In the genomic region with DNA sequence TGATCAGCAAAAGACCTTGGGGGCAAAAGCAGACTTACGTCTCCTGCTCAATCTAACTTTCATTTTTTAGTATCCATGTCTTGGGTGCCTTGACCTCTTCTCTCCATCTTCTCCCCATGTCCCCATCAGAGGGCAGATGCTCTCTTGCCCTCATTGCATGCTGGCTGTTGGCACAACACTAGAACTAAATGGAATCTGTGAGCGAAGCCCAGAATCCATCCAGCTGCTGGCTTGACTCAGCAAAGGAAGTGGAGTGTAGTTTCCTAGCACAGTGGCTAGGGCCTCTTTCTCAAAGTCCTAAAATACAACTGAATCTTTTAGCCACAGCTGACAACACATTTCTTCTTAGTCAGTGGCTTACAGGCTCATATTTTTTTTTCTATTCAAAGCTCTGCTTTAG, we compare ENCODE assay signal across 15 mouse cellular contexts.
A peak's percentile ranks its signal among the peaks of the same experiment; 100 is the strongest.
DNase-seq lines count a peak whose midpoint lies in the region; ATAC-seq and TF ChIP-seq lines count a peak whose summit lies in the region.
"Had no signal": no experiment of that assay in that cellular context is flagged by ENCODE, and none has a peak within 500 bp of the region (broad histone marks: within the 10 kb centered on the region; RNA-seq: fewer than 3 reads in every experiment).

No protein-coding gene starts in this region.

- H3K4me3 ChIP-seq in heart, embryonic 11.5 days (ENCODE audit: low read depth, low read length) = no peak overlapping the region
- H3K4me3 ChIP-seq in lung, adult 2 months (replicated peaks; ENCODE audit: extremely low read depth, low read depth, low read length) = no peak overlapping the region
- no peak overlapping the region for H3K4me3 ChIP-seq in macrophage (ENCODE audit: inconsistent target)
- H3K4me3 ChIP-seq: erythroblast, embryonic 14.5 days; heart, embryonic 15.5 days; liver, embryonic 15.5 days had no signal

- TF ChIP-seq POLR2A in lung, adult 2 months (IDR thresholded peaks at IDR 0.05; ENCODE audit: borderline replicate concordance, extremely low read depth, low read depth, low read length) = no peak

- no peaks in the 10 kb centered on the region for H3K27me3 ChIP-seq in heart, embryonic 11.5 days (ENCODE audit: control insufficient read depth, insufficient read depth, low read length)
- H3K27me3 ChIP-seq: heart, embryonic 15.5 days; liver, embryonic 15.5 days had no signal

- H3K4me2 ChIP-seq in heart, embryonic 11.5 days = no peak overlapping the region
- H3K4me2 ChIP-seq: heart, embryonic 15.5 days; liver, embryonic 15.5 days had no signal

- H3K9me3 ChIP-seq in heart, embryonic 11.5 days (replicated peaks; ENCODE audit: control insufficient read depth, low read length) = no peaks in the 10 kb centered on the region
- H3K9me3 ChIP-seq: heart, embryonic 15.5 days; liver, embryonic 15.5 days had no signal

- no peak for ATAC-seq in heart, embryonic 11.5 days (replicated peaks; ENCODE audit: insufficient number of reproducible peaks, low FRiP score, low TSS enrichment)
- ATAC-seq: CD4-positive, CD25-positive, alpha-beta regulatory T cell, adult 4 months; forebrain, postnatal 0 days; hindbrain, postnatal 0 days had no signal

- no peaks in the 10 kb centered on the region for H3K4me1 ChIP-seq in heart, embryonic 11.5 days (ENCODE audit: control insufficient read depth, insufficient read depth, low read length)
- no peaks in the 10 kb centered on the region for H3K4me1 ChIP-seq in lung, adult 2 months (ENCODE audit: control insufficient read depth, insufficient read depth, low read length)
- H3K4me1 ChIP-seq: heart, embryonic 15.5 days had no signal

- TF ChIP-seq CTCF in lung, adult 2 months (IDR thresholded peaks at IDR 0.05; ENCODE audit: insufficient read depth, low read length) = no peak

- peak; percentile 43 to 66 for DNase-seq in heart, adult 18-20 months
- DNase-seq in lung, postnatal 10 days = peak; percentile 22
- DNase-seq in lung, adult 2 months = no peak
- DNase-seq in heart, adult 9 months (ENCODE audit: low spot score in 2 of 2) = peak; percentile 48 to 55
- DNase-seq in T-cell, adult 2 months (ENCODE audit: low spot score) = no peak
- DNase-seq: cerebellum, adult 18-20 months; forebrain, postnatal 0 days; thymus, postnatal 25 days had no signal

- peaks cover 3% of the 10 kb centered on the region; the same call in 1 of the 2 replicates for H3K36me3 ChIP-seq in heart, embryonic 11.5 days (ENCODE audit: control insufficient read depth, insufficient read depth, low read length)
- no peaks in the 10 kb centered on the region for H3K36me3 ChIP-seq in macrophage (ENCODE audit: inconsistent target)

- WGBS in heart, embryonic 11.5 days (ENCODE audit: insufficient replicate concordance) = 77% methylated on average over 2 of the region's 2 CpGs
- 72% methylated on average over 2 of the region's 2 CpGs for WGBS in lung, adult 2 months
- WGBS in macrophage (ENCODE audit: missing documents) = 86% methylated on average over 2 of the region's 2 CpGs

- H3K9ac ChIP-seq in heart, embryonic 11.5 days (ENCODE audit: low read depth, low read length) = no peak overlapping the region
- H3K9ac ChIP-seq: forebrain, postnatal 0 days; heart, embryonic 15.5 days; liver, embryonic 15.5 days had no signal

- H3K79me2 ChIP-seq in macrophage (ENCODE audit: inconsistent target) = no peaks in the 10 kb centered on the region

- no peak overlapping the region for H3K27ac ChIP-seq in heart, embryonic 11.5 days (ENCODE audit: low read depth, low read length)
- H3K27ac ChIP-seq in macrophage = peak overlapping the region; percentile 13; the same call in 1 of the 2 replicates
- H3K27ac ChIP-seq: heart, embryonic 15.5 days; hindbrain, postnatal 0 days; liver, embryonic 15.5 days had no signal

Comparison
In these comparisons a context has a peak if more than half of its experiments do, and no peak if none do; other contexts are left out.
1. DNase-seq: peak in heart, adult 18-20 months (2 of 2), lung, postnatal 10 days (single experiment) and heart, adult 9 months (2 of 2); none in lung, adult 2 months (single experiment) and T-cell, adult 2 months (single experiment).